Mouse (Mus musculus) regulatory T cell (primary cell): ENCODE results near the gene Ptgfr.

Experiments used
- in situ Hi-C: fragments of 300-600 bp; cut with MboI, MseI; formaldehyde crosslinking; loops from one replicate; pipeline ENCODE4 v1.15.1; 2025; ENCODE audit warnings: high pct_unique_total_duplicates

The Ptgfr gene

DNA sequence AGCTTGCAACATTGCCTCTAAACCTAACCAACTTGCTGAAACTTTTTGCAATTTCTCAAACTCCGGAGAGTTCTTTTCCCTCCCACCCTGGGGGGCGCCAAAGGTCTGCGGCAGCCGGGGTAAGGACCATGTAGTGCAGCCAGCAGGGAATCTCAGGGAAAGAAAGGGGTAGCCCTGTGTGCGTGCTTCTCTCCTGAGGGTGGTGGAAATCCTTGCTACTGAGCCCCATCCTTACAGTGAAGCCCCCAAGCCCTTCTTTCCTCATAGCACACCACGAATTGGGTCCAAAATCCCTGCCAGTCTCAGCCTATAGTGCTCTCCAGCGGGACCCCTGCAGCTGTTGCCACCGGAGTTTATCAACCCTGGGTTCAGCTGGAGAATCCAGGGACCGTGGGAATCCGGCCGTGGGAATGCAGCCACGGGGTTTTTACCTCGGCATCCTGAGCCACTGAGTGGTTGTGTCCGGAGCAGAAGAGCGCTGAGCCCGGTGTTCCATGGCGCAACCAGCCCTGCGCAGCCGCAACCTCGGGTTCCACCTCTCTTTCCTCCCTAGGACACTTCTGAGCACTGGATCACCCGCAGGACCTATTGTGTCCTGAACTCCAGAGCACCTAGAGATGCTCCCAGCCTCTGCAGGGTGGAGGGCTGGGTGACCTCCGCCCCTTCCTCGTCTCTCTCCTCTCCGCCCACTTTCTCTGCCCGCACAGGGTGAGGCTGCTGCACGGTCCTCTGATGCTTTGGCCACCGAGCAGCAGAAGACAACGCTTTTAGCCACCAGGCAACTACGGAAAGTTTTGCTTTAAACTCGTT is at the start of gene Ptgfr:
Gene Ptgfr, minus strand, starts transcription at position 760 of the 810 bp plus-strand sequence.
- in situ Hi-C loops, result no loop called here

DNA sequence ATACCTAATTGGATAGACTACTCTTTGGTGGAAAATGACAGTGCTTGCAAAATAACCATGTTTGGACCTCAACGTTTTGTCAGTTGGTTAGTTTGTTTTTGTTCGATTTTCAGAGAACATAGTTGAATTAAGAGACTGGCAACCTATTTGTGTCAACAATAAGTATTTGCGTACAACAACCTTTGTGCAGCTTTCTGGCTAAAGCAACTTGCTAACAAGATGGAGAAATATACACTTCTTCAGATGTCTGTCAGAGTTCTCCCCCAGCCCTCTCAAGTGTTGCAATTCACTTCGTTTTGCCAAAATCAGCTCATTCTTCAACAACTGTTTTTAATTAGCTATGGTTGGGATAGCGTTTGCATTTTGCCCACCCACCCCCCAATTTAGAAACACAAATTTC is 46.5 kb upstream of the Ptgfr start:
- in situ Hi-C loops, result no loop called here

- in situ Hi-C loops, result no loop called here
Measured at GRCm38 (mm10) chr3:151879981-151880380, 42.6 kb upstream of the Ptgfr start.

DNA sequence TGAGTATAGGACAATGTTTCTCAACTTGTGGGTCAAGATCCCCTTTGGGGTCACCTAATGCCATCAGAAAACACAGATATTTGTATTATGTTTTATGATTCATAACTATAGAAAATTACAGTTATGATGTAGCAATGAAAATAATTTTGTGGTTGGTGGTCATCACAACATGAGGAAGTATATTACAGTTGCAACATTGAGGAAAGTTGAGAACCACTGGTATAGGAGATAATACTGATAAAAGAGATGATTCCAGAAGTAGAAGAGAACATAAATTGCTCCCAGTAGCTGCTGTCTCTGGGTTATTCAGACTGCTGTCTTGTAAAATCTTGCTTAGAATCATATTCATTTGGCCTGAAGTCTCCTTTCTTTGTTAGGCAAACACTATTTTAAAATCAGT is 31.5 kb upstream of the Ptgfr start:
- in situ Hi-C loops, result no loop called here

DNA sequence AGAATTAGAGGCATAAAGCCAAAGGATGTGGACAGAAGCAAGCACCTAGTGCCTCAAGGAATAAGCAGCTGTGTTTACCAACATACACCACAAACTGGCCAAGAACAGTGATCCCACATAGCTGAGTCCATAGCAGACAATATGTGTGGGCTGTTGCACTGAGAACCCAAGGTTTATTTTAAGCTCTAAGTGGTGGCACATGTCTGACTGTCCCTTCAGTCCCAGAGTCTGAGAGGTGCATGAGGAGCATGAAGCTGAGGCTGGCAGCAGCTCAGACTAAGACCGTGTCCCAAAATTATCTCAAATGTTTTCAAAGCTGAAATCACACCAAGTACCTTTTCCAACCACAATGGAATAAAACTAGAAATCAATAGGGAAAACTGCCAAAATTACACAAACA is 13.9 kb upstream of the Ptgfr start:
- in situ Hi-C loops, result no loop called here

DNA sequence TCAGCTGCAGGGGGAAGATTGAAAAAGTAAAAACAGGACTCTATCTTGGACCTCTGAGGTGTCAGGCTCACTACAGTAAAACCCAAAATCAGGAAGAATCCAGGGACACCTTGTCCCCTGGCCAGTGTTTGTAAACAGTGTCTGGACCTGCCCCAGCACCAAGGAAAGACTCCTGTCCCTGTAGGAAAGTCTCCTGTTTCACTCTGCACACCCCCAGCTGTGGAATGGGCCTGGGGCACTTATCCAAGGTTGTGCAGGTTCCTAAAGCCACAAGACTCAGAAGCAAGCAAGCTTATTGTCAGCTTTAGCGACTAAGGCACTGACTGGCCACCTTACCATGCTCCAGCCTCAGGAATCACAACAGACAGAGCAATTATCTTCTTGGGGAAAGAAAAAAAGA is 13.2 kb upstream of the Ptgfr start:
- in situ Hi-C loops, result no loop called here

GRCm38 (mm10) chr3:151846292-151846691 is 8.9 kb upstream of the Ptgfr start:
- in situ Hi-C loops, result no loop called here

DNA sequence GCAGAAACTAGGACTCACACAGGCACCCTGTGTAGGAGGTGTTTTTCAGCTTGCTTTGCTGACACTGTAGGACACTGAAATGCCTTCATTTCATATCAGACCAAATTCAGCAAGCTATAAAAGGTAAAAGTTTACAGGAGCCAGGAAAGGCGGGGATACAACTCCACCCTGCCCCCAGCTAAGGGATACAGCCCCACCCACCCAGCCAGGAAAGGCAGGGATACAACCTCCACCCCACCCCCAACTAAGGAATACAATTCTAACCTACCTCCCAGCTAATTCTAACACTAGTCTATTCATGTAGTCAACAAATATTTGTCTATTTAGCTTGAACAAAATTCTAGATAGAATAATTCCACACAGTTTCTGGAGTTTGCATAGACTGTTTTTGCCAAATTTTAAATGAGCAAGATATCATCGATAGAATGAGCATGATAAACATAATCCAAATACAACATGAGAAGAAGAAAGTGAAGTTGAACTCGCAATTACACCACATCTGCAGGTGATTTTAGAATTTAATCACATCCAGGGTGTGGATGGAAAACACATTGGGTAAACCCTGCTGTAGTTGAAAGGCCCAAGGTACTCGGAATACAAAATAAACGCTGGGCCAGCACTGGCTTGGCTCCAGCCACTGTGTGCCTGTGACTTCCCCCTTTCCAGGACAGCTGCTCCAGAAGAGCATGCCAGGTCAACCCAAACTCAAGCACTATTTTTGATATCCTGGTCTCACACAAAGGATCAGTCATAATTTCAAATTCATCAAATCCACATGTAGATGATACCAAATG is 7.1 kb upstream of the Ptgfr start:
- in situ Hi-C loops, result no loop called here

DNA sequence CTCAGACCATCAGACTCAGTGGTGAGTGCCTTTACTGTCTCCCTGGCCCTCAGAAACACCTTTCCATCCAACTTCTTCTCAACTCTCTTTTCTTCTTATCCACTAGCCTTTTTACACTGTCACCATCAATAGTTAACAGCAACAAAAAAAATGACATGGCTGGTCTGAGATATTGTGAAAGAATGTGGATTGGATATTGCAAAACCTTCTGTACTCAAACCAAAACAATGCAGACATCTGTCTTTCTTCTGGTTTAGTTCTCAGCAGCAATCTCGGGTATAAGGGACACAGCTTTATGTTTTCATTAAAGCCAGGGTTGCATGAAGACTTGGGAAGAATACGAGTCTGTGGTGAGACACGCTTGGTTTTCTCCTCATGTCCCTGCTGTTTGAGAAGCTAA is 3.3 kb upstream of the Ptgfr start:
- in situ Hi-C loops, result no loop called here

DNA sequence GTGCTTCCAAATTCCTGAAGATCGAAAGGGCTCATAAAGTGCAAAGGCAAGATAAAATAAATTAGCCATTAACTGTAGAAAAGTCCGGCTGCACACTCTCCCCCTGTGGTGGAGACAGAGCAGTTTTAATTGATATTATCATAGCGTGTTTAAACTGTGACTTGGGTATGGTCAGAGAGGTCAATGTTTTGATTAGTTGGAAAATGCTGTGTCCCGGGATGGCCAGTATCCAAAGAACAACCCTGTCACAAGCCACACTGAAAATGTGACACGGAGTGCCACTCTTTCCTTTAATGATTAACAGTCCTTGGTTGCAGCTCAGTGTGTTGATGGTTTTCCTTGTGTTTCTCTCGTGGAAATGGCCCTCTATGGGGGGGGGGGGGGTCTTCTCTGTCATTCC is 942 bp upstream of the Ptgfr start:
- in situ Hi-C loops, result no loop called here

- in situ Hi-C loops, result no loop called here
Measured at GRCm38 (mm10) chr3:151837749-151838148, 319 bp upstream of the Ptgfr start.

- in situ Hi-C loops, result no loop called here
Measured at GRCm38 (mm10) chr3:151836451-151836850, 979 bp downstream of the Ptgfr start.

GRCm38 (mm10) chr3:151835831-151836230 is 1.6 kb downstream of the Ptgfr start:
- in situ Hi-C loops, result no loop called here

GRCm38 (mm10) chr3:151827950-151828610 is 9.3 kb downstream of the Ptgfr start:
- in situ Hi-C loops, result no loop called here

DNA sequence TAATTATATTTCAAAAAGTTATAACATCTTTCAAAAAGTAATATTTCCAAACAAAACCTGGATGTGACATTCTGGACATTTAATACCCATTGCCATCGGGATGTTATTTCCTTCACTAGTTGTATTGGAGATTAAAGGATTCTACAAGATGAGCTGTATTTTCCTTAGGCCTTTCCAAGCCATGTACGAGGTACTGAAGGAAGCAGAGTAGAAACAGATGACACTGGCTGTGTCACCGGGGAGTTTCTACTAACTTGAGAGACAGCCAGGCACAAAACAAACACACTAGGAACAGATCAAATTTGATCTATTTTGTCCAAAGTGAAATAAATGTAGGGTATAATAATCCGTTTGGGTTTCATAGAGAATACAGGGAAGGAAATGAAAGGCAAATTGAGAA is 17.6 kb downstream of the Ptgfr start:
- in situ Hi-C loops, result no loop called here

GRCm38 (mm10) chr3:151818265-151818664 is 19.2 kb downstream of the Ptgfr start:
- in situ Hi-C loops, result no loop called here

DNA sequence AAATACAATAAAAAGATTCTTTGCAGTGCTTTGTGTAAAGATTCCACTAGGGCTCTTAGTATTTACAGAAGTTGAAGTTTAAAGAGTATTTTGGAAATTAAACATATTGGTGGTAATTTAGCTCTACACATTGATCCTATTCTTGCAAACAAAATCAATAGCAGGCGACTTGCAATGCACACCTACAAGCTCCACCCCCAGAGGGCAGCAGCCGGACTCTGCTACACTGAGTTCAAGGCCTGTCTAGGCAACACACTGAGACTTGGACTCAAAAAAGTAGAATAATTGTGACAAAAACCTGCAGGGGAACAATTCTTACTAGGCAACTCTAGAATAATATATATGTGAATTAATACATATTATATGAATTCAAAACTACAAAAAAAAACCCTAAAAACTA is 28.8 kb downstream of the Ptgfr start:
- in situ Hi-C loops, result no loop called here

DNA sequence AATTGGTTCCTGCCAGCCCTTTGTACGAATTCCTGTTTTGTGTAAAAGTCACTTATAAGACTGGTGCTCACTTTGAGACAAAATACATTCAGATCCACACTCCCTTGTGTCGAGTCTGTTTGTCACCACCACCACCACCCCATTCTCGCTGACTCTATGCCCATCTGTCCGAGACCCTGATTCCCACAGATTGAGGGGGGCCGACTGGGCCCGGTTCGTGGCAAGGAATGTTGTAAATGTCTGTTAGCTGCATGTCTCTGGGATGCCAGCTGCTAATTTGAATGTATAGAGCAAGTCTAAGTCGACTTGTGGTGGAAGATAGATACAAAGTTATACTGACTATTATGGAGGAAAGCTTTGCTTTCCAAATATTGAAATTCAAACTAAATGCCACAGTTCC is 48.8 kb downstream of the Ptgfr start:
- in situ Hi-C loops, result no loop called here

DNA sequence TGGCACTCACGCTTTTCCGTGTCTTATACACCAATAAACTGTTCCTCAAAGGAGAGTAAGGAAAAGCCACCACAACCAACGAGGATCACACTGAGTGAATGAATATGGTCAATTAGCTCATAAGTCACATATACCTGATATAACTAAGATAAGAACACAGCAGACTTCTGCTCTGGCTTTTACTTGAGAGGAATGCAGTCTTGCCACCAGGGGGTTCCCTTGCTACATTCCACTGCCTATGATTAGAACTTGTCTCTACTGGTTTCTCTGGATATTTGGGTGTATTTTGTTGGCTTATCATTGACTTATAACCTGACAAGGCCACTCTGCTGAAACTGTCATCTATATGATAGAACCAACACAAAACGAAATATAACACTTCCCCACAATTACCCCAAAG is 62.3 kb downstream of the Ptgfr start:
- in situ Hi-C loops, result no loop called here

GRCm38 (mm10) chr3:151771074-151771473 is 66.4 kb downstream of the Ptgfr start:
- in situ Hi-C loops, result no loop called here

GRCm38 (mm10) chr3:151749737-151750136 is 87.7 kb downstream of the Ptgfr start, which contains the start of gene Ifi44:
TSS of gene Ifi44 (minus strand) at chr3:151749960.
- in situ Hi-C loops, result no loop called here

GRCm38 (mm10) chr3:151748514-151748913 is 88.9 kb downstream of the Ptgfr start:
- in situ Hi-C loops, result no loop called here
